Mouse (Mus musculus) ES-Bruce4 (cell line): ENCODE data around the gene Ccdc85c.

Experiments used
- CTCF ChIP-seq: IDR thresholded peaks from one replicate; pipeline ENCODE4 v1.8.1; 2011; ENCODE audit warnings: low read depth, low read length
- EP300 ChIP-seq: IDR thresholded peaks from 2 replicates; pipeline ENCODE4 v1.6.1; 2011; ENCODE audit warnings: low read depth, low read length; ENCODE audit not compliant: insufficient read depth
- POLR2A ChIP-seq: IDR thresholded peaks from one replicate; pipeline ENCODE4 v1.8.1; 2011; ENCODE audit warnings: low read length; ENCODE audit not compliant: insufficient read depth

GRCm38 (mm10) chr12:108198447-108198846, 76.8 kb downstream of the Ccdc85c start:
- TF ChIP-seq CTCF (no peak), POLR2A (no peak), EP300 (no peak)
